Mouse (Mus musculus) erythroblast, embryonic 14.5 days (primary cell): Measurements from ENCODE around the gene Camk2d. TPM values are rescaled to one million over a fixed set of nuclear protein-coding genes. Genes with fewer than 3 reads are reported as not detected.

Experiments
- H3K27me3 ChIP-seq: 2 replicates; pipeline ENCODE4 v1.6.1; 2012; ENCODE audit warnings: inconsistent platforms; ENCODE audit not compliant: control insufficient read depth
- H3K36me3 ChIP-seq: 2 replicates; pipeline ENCODE4 v1.6.1; 2012; ENCODE audit warnings: mild to moderate bottlenecking, inconsistent platforms; ENCODE audit not compliant: control insufficient read depth
- H3K4me1 ChIP-seq: 2 replicates; pipeline ENCODE4 v1.6.1; 2012; ENCODE audit warnings: inconsistent platforms; ENCODE audit not compliant: control insufficient read depth
- H3K4me3 ChIP-seq: replicated peaks from 2 replicates; pipeline ENCODE3; 2012; ENCODE audit warnings: moderate library complexity, mild to moderate bottlenecking, inconsistent platforms
- H3K9me3 ChIP-seq: 2 replicates; pipeline ENCODE4 v1.6.1; 2012; ENCODE audit warnings: low read length, inconsistent platforms, mixed read lengths; ENCODE audit not compliant: control insufficient read depth
- GATA1 ChIP-seq: IDR thresholded peaks from 2 replicates; pipeline ENCODE4 v1.6.1; 2012; ENCODE audit warnings: low read length, inconsistent platforms, mixed read lengths
- TAL1 ChIP-seq: IDR thresholded peaks from 3 replicates; pipeline ENCODE4 v1.6.1; 2012; ENCODE audit warnings: low read length, inconsistent platforms, mixed read lengths
- polyA plus RNA-seq: library from polyadenylated mRNA; stranded (reverse); fragments of >175 nt; gene quantifications from 2 replicates; pipeline ENCODE4 v1.2.3, GENCODE M21; 2012

The Camk2d gene
- polyA plus RNA-seq, 1 experiment, result not detected

- no peak overlapping the region for H3K4me3 ChIP-seq
- TF ChIP-seq TAL1, result no peak
- no peak for TF ChIP-seq GATA1
- H3K9me3 ChIP-seq, result no peaks in the 10 kb centered on the region
- H3K27me3 ChIP-seq, result no peaks in the 10 kb centered on the region
- H3K36me3 ChIP-seq, result no peaks in the 10 kb centered on the region
- no peaks in the 10 kb centered on the region for H3K4me1 ChIP-seq
Measured at GRCm38 (mm10) chr3:126795904-126796303, 199.8 kb downstream of the Camk2d start.

- TF ChIP-seq GATA1 (no peak), TAL1 (no peak)
- H3K27me3 ChIP-seq, result no peaks in the 10 kb centered on the region
- H3K4me3 ChIP-seq, result no peak overlapping the region
- no peaks in the 10 kb centered on the region for H3K36me3 ChIP-seq
- no peaks in the 10 kb centered on the region for H3K4me1 ChIP-seq
- H3K9me3 ChIP-seq, result no peaks in the 10 kb centered on the region
Measured at GRCm38 (mm10) chr3:126797025-126797424, 200.9 kb downstream of the Camk2d start.

- no peaks in the 10 kb centered on the region for H3K36me3 ChIP-seq
- no peak for TF ChIP-seq TAL1
- no peak for TF ChIP-seq GATA1
- H3K4me1 ChIP-seq, result no peaks in the 10 kb centered on the region
- no peaks in the 10 kb centered on the region for H3K27me3 ChIP-seq
- H3K4me3 ChIP-seq, result no peak overlapping the region
- no peaks in the 10 kb centered on the region for H3K9me3 ChIP-seq
Measured at GRCm38 (mm10) chr3:126797810-126798209, 201.7 kb downstream of the Camk2d start.

- TF ChIP-seq GATA1 (no peak), TAL1 (no peak)
- H3K4me1 ChIP-seq, result no peaks in the 10 kb centered on the region
- H3K9me3 ChIP-seq, result no peaks in the 10 kb centered on the region
- no peak overlapping the region for H3K4me3 ChIP-seq
- no peaks in the 10 kb centered on the region for H3K36me3 ChIP-seq
- no peaks in the 10 kb centered on the region for H3K27me3 ChIP-seq
Measured at GRCm38 (mm10) chr3:126802988-126803387, 206.9 kb downstream of the Camk2d start.

GRCm38 (mm10) chr3:126804968-126805367 lies 208.9 kb downstream of the Camk2d start:
- no peak overlapping the region for H3K4me3 ChIP-seq
- H3K27me3 ChIP-seq, result no peaks in the 10 kb centered on the region
- no peaks in the 10 kb centered on the region for H3K9me3 ChIP-seq
- H3K4me1 ChIP-seq, result no peaks in the 10 kb centered on the region
- TF ChIP-seq TAL1, result no peak
- no peak for TF ChIP-seq GATA1
- no peaks in the 10 kb centered on the region for H3K36me3 ChIP-seq

- no peak overlapping the region for H3K4me3 ChIP-seq
- H3K9me3 ChIP-seq, result no peaks in the 10 kb centered on the region
- no peaks in the 10 kb centered on the region for H3K4me1 ChIP-seq
- no peaks in the 10 kb centered on the region for H3K36me3 ChIP-seq
- no peak for TF ChIP-seq TAL1
- H3K27me3 ChIP-seq, result no peaks in the 10 kb centered on the region
Measured at GRCm38 (mm10) chr3:126806145-126806544, 210.0 kb downstream of the Camk2d start.

- H3K4me1 ChIP-seq, result no peaks in the 10 kb centered on the region
- no peaks in the 10 kb centered on the region for H3K9me3 ChIP-seq
- no peaks in the 10 kb centered on the region for H3K36me3 ChIP-seq
- no peaks in the 10 kb centered on the region for H3K27me3 ChIP-seq
- no peak overlapping the region for H3K4me3 ChIP-seq
- TF ChIP-seq GATA1, result no peak
- TF ChIP-seq TAL1, result no peak
Measured at GRCm38 (mm10) chr3:126809915-126810314, 213.8 kb downstream of the Camk2d start.

- no peak overlapping the region for H3K4me3 ChIP-seq
- H3K4me1 ChIP-seq, result no peaks in the 10 kb centered on the region
- TF ChIP-seq TAL1, result no peak
- TF ChIP-seq GATA1, result no peak
- H3K36me3 ChIP-seq, result no peaks in the 10 kb centered on the region
- no peaks in the 10 kb centered on the region for H3K9me3 ChIP-seq
- H3K27me3 ChIP-seq, result no peaks in the 10 kb centered on the region
Measured at GRCm38 (mm10) chr3:126810372-126811090, 214.4 kb downstream of the Camk2d start.

- H3K27me3 ChIP-seq, result no peaks in the 10 kb centered on the region
Measured at GRCm38 (mm10) chr3:126811646-126812045, 215.5 kb downstream of the Camk2d start.

GRCm38 (mm10) chr3:126822374-126822773 lies 226.3 kb downstream of the Camk2d start:
- no peak overlapping the region for H3K4me3 ChIP-seq
- H3K27me3 ChIP-seq, result no peaks in the 10 kb centered on the region
- H3K4me1 ChIP-seq, result no peaks in the 10 kb centered on the region
- no peaks in the 10 kb centered on the region for H3K36me3 ChIP-seq
- TF ChIP-seq TAL1, result no peak
- TF ChIP-seq GATA1, result no peak
- H3K9me3 ChIP-seq, result no peaks in the 10 kb centered on the region

More at GRCm38 (mm10) chr3:126811646-126812045, 215.5 kb downstream of the Camk2d start:
- Histone ChIP-seq H3K9me3 (no peaks in the 10 kb centered on the region), H3K4me1 (no peaks in the 10 kb centered on the region), H3K4me3 (no peak overlapping the region), H3K36me3 (no peaks in the 10 kb centered on the region)
- no peak for TF ChIP-seq GATA1
- no peak for TF ChIP-seq TAL1
